Mouse (Mus musculus): ENCODE measurements around the gene Fam181a. TPM values are rescaled to one million over a fixed set of nuclear protein-coding genes. Genes with fewer than 3 reads are reported as not detected.
A peak's percentile ranks its signal among the peaks of the same experiment; 100 is the strongest.

Gene Fam181a
- polyA plus RNA-seq, 1 experiment = not detected

- 16% methylated on average over 5 of the region's 5 CpGs for WGBS
These were observed 42.8 kb downstream of the Fam181a start for GRCm38 (mm10) chr12:103353538-103353937.

GRCm38 (mm10) chr12:103355746-103356414 is 45.1 kb downstream of the Fam181a start, which contains the start of gene Asb2:
Gene Asb2 (minus strand): TSS chr12:103356001.
- peak within 1 kb of the TSS; percentile 41; the same call in 1 of the 2 replicates for H3K4me3 ChIP-seq (ENCODE audit: low read depth, low read length)
- TF ChIP-seq POLR2A (IDR thresholded peaks at IDR 0.05; ENCODE audit: low read depth, low read length) = no peak
- no peak for TF ChIP-seq CTCF (IDR thresholded peaks at IDR 0.05; ENCODE audit: extremely low read depth, insufficient read length, insufficient replicate concordance, low read depth, low read length)
- no peaks in the 10 kb centered on the region for H3K36me3 ChIP-seq (ENCODE audit: control insufficient read depth, insufficient read depth, low read length)
- 61% methylated on average over 14 of the region's 14 CpGs for WGBS
- H3K27ac ChIP-seq (ENCODE audit: insufficient read depth, low read depth, low read length) = peak within 1 kb of the TSS; percentile 67
- no peaks in the 10 kb centered on the region for H3K4me1 ChIP-seq (ENCODE audit: control insufficient read depth, insufficient read depth, insufficient read length, low read length)
- H3K27me3 ChIP-seq (ENCODE audit: control insufficient read depth, insufficient read depth, low read length) = no peaks in the 10 kb centered on the region

More at GRCm38 (mm10) chr12:103353538-103353937, 42.8 kb downstream of the Fam181a start:
- Histone ChIP-seq H3K4me3 (ENCODE audit: low read depth, low read length) (peak overlapping the region; percentile 25; the same call in 1 of the 2 replicates), H3K36me3 (ENCODE audit: control insufficient read depth, insufficient read depth, low read length) (no peaks in the 10 kb centered on the region), H3K27me3 (ENCODE audit: control insufficient read depth, insufficient read depth, low read length) (no peaks in the 10 kb centered on the region), H3K27ac (ENCODE audit: insufficient read depth, low read depth, low read length) (no peak overlapping the region), H3K4me1 (ENCODE audit: control insufficient read depth, insufficient read depth, insufficient read length, low read length) (no peaks in the 10 kb centered on the region)
- TF ChIP-seq CTCF (IDR thresholded peaks at IDR 0.05; ENCODE audit: extremely low read depth, insufficient read length, insufficient replicate concordance, low read depth, low read length) (no peak), POLR2A (IDR thresholded peaks at IDR 0.05; ENCODE audit: low read depth, low read length) (no peak)

- TF ChIP-seq POLR2A (IDR thresholded peaks at IDR 0.05; ENCODE audit: low read depth, low read length) = no peak
- TF ChIP-seq CTCF (IDR thresholded peaks at IDR 0.05; ENCODE audit: extremely low read depth, insufficient read length, insufficient replicate concordance, low read depth, low read length) = no peak
- Histone ChIP-seq H3K4me3 (ENCODE audit: low read depth, low read length) (no peak overlapping the region), H3K27me3 (ENCODE audit: control insufficient read depth, insufficient read depth, low read length) (no peaks in the 10 kb centered on the region), H3K4me1 (ENCODE audit: control insufficient read depth, insufficient read depth, insufficient read length, low read length) (no peaks in the 10 kb centered on the region), H3K27ac (ENCODE audit: insufficient read depth, low read depth, low read length) (peak overlapping the region; percentile 29), H3K36me3 (ENCODE audit: control insufficient read depth, insufficient read depth, low read length) (no peaks in the 10 kb centered on the region)
- 82% methylated on average over 4 of the region's 4 CpGs for WGBS
These were observed 45.6 kb downstream of the Fam181a start for GRCm38 (mm10) chr12:103356415-103356748.

- Histone ChIP-seq H3K4me3 (ENCODE audit: low read depth, low read length) (no peak overlapping the region), H3K36me3 (ENCODE audit: control insufficient read depth, insufficient read depth, low read length) (no peaks in the 10 kb centered on the region), H3K27ac (ENCODE audit: insufficient read depth, low read depth, low read length) (no peak overlapping the region), H3K4me1 (ENCODE audit: control insufficient read depth, insufficient read depth, insufficient read length, low read length) (no peaks in the 10 kb centered on the region), H3K27me3 (ENCODE audit: control insufficient read depth, insufficient read depth, low read length) (no peaks in the 10 kb centered on the region)
- TF ChIP-seq CTCF (IDR thresholded peaks at IDR 0.05; ENCODE audit: extremely low read depth, insufficient read length, insufficient replicate concordance, low read depth, low read length) (no peak), POLR2A (IDR thresholded peaks at IDR 0.05; ENCODE audit: low read depth, low read length) (no peak)
- WGBS = 75% methylated on average over 8 of the region's 8 CpGs
These were observed 47.4 kb downstream of the Fam181a start for GRCm38 (mm10) chr12:103358216-103358615.

GRCm38 (mm10) chr12:103358951-103359801 is 48.4 kb downstream of the Fam181a start:
- no peaks in the 10 kb centered on the region for H3K27me3 ChIP-seq (ENCODE audit: control insufficient read depth, insufficient read depth, low read length)
- TF ChIP-seq CTCF (IDR thresholded peaks at IDR 0.05; ENCODE audit: extremely low read depth, insufficient read length, insufficient replicate concordance, low read depth, low read length) (no peak), POLR2A (IDR thresholded peaks at IDR 0.05; ENCODE audit: low read depth, low read length) (no peak)
- no peak overlapping the region for H3K4me3 ChIP-seq (ENCODE audit: low read depth, low read length)
- H3K36me3 ChIP-seq (ENCODE audit: control insufficient read depth, insufficient read depth, low read length) = no peaks in the 10 kb centered on the region
- no peaks in the 10 kb centered on the region for H3K4me1 ChIP-seq (ENCODE audit: control insufficient read depth, insufficient read depth, insufficient read length, low read length)
- H3K27ac ChIP-seq (ENCODE audit: insufficient read depth, low read depth, low read length) = no peak overlapping the region
- 61% methylated on average over 4 of the region's 4 CpGs for WGBS

- no peak for TF ChIP-seq POLR2A (IDR thresholded peaks at IDR 0.05; ENCODE audit: low read depth, low read length)
- TF ChIP-seq CTCF (IDR thresholded peaks at IDR 0.05; ENCODE audit: extremely low read depth, insufficient read length, insufficient replicate concordance, low read depth, low read length) = no peak
- WGBS = 70% methylated on average over 8 of the region's 8 CpGs
- H3K27me3 ChIP-seq (ENCODE audit: control insufficient read depth, insufficient read depth, low read length) = no peaks in the 10 kb centered on the region
- H3K4me1 ChIP-seq (ENCODE audit: control insufficient read depth, insufficient read depth, insufficient read length, low read length) = no peaks in the 10 kb centered on the region
- no peaks in the 10 kb centered on the region for H3K36me3 ChIP-seq (ENCODE audit: control insufficient read depth, insufficient read depth, low read length)
- no peak overlapping the region for H3K4me3 ChIP-seq (ENCODE audit: low read depth, low read length)
- no peak overlapping the region for H3K27ac ChIP-seq (ENCODE audit: insufficient read depth, low read depth, low read length)
These were observed 50.0 kb downstream of the Fam181a start for GRCm38 (mm10) chr12:103360812-103361211.
